Mouse (Mus musculus) liver, embryonic 16.5 days (tissue): Measurements from ENCODE around the gene Akap11. TPM values are rescaled to one million over a fixed set of nuclear protein-coding genes. Genes with fewer than 3 reads are reported as not detected.

Source experiments
- ATAC-seq: fragments of 200-750 bp; cut with Nextera tagmentation; 2 replicates; pipeline ENCODE4 v1.8.0; 2017; ENCODE audit warnings: low read depth, mild to moderate bottlenecking, moderate number of reproducible peaks, moderate library complexity
- H3K27ac ChIP-seq: fragments of 300-500 bp; sonication (generic); 2 replicates; pipeline ENCODE4 v1.5.1; 2014; ENCODE audit warnings: mild to moderate bottlenecking, low read length
- H3K27me3 ChIP-seq: fragments of 300-500 bp; sonication (generic); 2 replicates; pipeline ENCODE4 v1.6.1; 2014; ENCODE audit warnings: low read depth, low read length, mixed read lengths; ENCODE audit not compliant: control insufficient read depth, insufficient read depth
- H3K36me3 ChIP-seq: fragments of 300-500 bp; sonication (generic); 2 replicates; pipeline ENCODE4 v1.6.1; 2014; ENCODE audit warnings: mild to moderate bottlenecking; ENCODE audit not compliant: control insufficient read depth, insufficient read depth
- H3K4me1 ChIP-seq: fragments of 300-500 bp; sonication (generic); 2 replicates; pipeline ENCODE4 v1.6.1; 2014; ENCODE audit warnings: low read depth, low read length, mixed read lengths; ENCODE audit not compliant: control insufficient read depth
- H3K4me2 ChIP-seq: fragments of 300-500 bp; sonication (generic); 2 replicates; pipeline ENCODE4 v1.6.1; 2014; ENCODE audit warnings: low read depth, low read length, mixed read lengths
- H3K4me3 ChIP-seq: fragments of 300-500 bp; sonication (generic); 2 replicates; pipeline ENCODE4 v1.5.1; 2014; ENCODE audit warnings: low read depth, mild to moderate bottlenecking, low read length
- H3K9ac ChIP-seq: fragments of 300-500 bp; sonication (generic); 2 replicates; pipeline ENCODE4 v1.6.1; 2014; ENCODE audit warnings: low read depth, low read length
- H3K9me3 ChIP-seq: fragments of 300-500 bp; sonication (generic); replicated peaks from 2 replicates; pipeline ENCODE4 v1.6.1; 2016; ENCODE audit warnings: low read length; ENCODE audit not compliant: control insufficient read depth
- WGBS: fragments of 180-500 bp; shearing (Covaris S2); extraction: QIAGEN DNeasy Blood & Tissue Kit; methylation state at CpG from one replicate; pipeline ENCODE4 v1.1.7; 2014; ENCODE audit not compliant: insufficient replicate concordance; 5-methylcytosine and 5-hydroxymethylcytosine counted together
- polyA plus RNA-seq: library from polyadenylated mRNA; unstranded; fragments of >200 nt; fragmentation: Nextera tagmentation; extraction: Ambion mirVana; gene quantifications from 2 replicates; pipeline ENCODE4 v1.2.1, GENCODE M21; 2015

Gene Akap11
- polyA plus RNA-seq, 1 experiment from 2014 or later: 7.6 TPM

GRCm38 (mm10) chr14:78448017-78448416, 88.6 kb downstream of the Akap11 start:
- no peak for ATAC-seq
- Histone ChIP-seq H3K36me3 (no peaks in the 10 kb centered on the region), H3K4me2 (no peak overlapping the region), H3K27ac (no peak overlapping the region), H3K9me3 (no peaks in the 10 kb centered on the region), H3K9ac (no peak overlapping the region), H3K27me3 (no peaks in the 10 kb centered on the region), H3K4me3 (no peak overlapping the region), H3K4me1 (no peaks in the 10 kb centered on the region)
- WGBS: 81% methylated on average over 12 of the region's 12 CpGs

GRCm38 (mm10) chr14:78447542-78447941, 89.1 kb downstream of the Akap11 start:
- WGBS: 59% methylated on average over 3 of the region's 3 CpGs
- Histone ChIP-seq H3K27ac (no peak overlapping the region), H3K4me2 (no peak overlapping the region), H3K27me3 (no peaks in the 10 kb centered on the region), H3K36me3 (no peaks in the 10 kb centered on the region), H3K9ac (no peak overlapping the region), H3K9me3 (no peaks in the 10 kb centered on the region), H3K4me3 (no peak overlapping the region), H3K4me1 (no peaks in the 10 kb centered on the region)
- no peak for ATAC-seq

Other genes starting within 250 kb of the Akap11 start
- 0.04 and 0.07 TPM in 2 replicates for gene Tnfsf11, start 228.8 kb downstream of the Akap11 start, polyA plus RNA-seq
- gene Dgkh, start 196.0 kb upstream of the Akap11 start, polyA plus RNA-seq: 0.20 and 0.26 TPM in 2 replicates